8 mouse cellular contexts compared by ENCODE assay signal in the genomic region with DNA sequence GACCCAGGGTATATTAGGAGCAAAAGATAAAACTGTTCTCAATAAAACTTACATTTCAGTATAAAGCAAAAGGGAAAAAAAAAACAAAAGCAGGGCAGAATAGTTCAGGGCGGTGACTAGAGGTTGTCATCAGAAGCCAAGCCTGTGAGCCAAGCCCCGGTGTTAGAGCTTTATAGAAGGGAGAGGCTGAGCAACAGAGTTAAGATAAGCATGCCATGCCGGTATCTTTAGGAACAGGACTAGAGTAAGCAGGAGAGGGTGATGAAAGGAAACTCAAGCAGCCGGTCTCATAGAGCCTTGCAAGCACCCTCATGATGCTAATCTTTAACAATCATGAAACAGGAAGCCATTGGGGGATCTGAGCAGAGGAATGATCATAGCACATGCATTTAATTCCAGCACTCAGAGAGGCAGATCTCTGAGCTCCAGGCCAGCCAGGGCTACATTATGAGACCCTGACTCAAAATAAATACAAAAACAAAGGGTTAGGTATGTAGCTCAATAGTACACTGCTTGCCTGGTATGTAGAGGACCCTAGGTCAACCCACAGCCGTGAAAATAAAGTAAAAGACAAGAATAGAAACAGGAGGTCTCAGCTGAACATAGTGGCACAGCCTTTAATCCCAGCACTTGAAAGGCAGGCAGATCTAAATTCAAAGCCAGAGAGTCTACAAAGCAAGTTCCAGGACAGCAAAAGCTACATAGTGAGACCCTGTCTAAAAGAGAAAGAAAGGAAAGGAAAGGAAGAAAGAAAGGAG. TPM values are rescaled to one million over a fixed set of nuclear protein-coding genes. Genes with fewer than 3 reads are reported as not detected.
A peak's percentile ranks its signal among the peaks of the same experiment; 100 is the strongest.
DNase-seq lines count a peak whose midpoint lies in the region; ATAC-seq and TF ChIP-seq lines count a peak whose summit lies in the region.

No protein-coding gene starts in this region.

- H3K27me3 ChIP-seq in heart, embryonic 14.5 days (ENCODE audit: control insufficient read depth, insufficient read depth, low read length) = no peaks in the 10 kb centered on the region
- no peaks in the 10 kb centered on the region for H3K27me3 ChIP-seq in hindbrain, embryonic 11.5 days (ENCODE audit: control insufficient read depth, insufficient read depth, low read length)
- H3K27me3 ChIP-seq in midbrain, embryonic 10.5 days (ENCODE audit: low read depth, poor library complexity, severe bottlenecking) = no peaks in the 10 kb centered on the region

- 6% methylated on average over 5 of the region's 5 CpGs for WGBS in heart, embryonic 14.5 days
- 14% methylated on average over 5 of the region's 5 CpGs for WGBS in bone marrow, adult 2 months
- WGBS in hindbrain, embryonic 11.5 days = 61% methylated on average over 5 of the region's 5 CpGs
- WGBS in midbrain, embryonic 10.5 days = 66% methylated on average over 5 of the region's 5 CpGs

- H3K36me3 ChIP-seq in heart, embryonic 14.5 days (ENCODE audit: control insufficient read depth, insufficient read depth, low read length) = peaks cover 46% of the 10 kb centered on the region
- peaks cover 6% of the 10 kb centered on the region for H3K36me3 ChIP-seq in hindbrain, embryonic 11.5 days (ENCODE audit: control insufficient read depth, insufficient read depth, low read length)
- peaks cover 48% of the 10 kb centered on the region for H3K36me3 ChIP-seq in midbrain, embryonic 10.5 days

- intact Hi-C loops in heart, postnatal 36 days (cut with DNase I) = loop anchor here (1.0 to 5.0 kb wide), 2 partner anchors 19 to 800 kb away; a partner anchor contains a TSS

- no peaks in the 10 kb centered on the region for H3K9me3 ChIP-seq in heart, embryonic 14.5 days (ENCODE audit: control insufficient read depth, low read length)
- no peaks in the 10 kb centered on the region for H3K9me3 ChIP-seq in hindbrain, embryonic 11.5 days (ENCODE audit: control insufficient read depth, low read length)
- no peaks in the 10 kb centered on the region for H3K9me3 ChIP-seq in midbrain, embryonic 10.5 days (replicated peaks)

- no peak for TF ChIP-seq POLR2A in bone marrow, adult 2 months (IDR thresholded peaks at IDR 0.05; ENCODE audit: borderline replicate concordance, control insufficient read depth, low read depth, low read length)

- peak overlapping the region; percentile 91 for H3K9ac ChIP-seq in heart, embryonic 14.5 days (ENCODE audit: low read length)
- peak overlapping the region; percentile 76 for H3K9ac ChIP-seq in hindbrain, embryonic 11.5 days (ENCODE audit: low read depth, low read length)

- peaks cover 23 to 51% of the 10 kb centered on the region in 2 experiments for H3K4me1 ChIP-seq in heart, embryonic 14.5 days (ENCODE audit: control insufficient read depth in 2 of 2, insufficient read depth in 2 of 2, low read length in 2 of 2)
- H3K4me1 ChIP-seq in bone marrow, adult 2 months (ENCODE audit: control insufficient read depth, insufficient read depth, low read length) = no peaks in the 10 kb centered on the region; the same call in 1 of the 2 replicates
- peaks cover 10% of the 10 kb centered on the region for H3K4me1 ChIP-seq in hindbrain, embryonic 11.5 days (replicated peaks; ENCODE audit: control insufficient read depth, insufficient read depth, low read length)
- peaks cover 52% of the 10 kb centered on the region for H3K4me1 ChIP-seq in midbrain, embryonic 10.5 days

- peak overlapping the region; percentile 30 to 99; a peak in 3 of 4 replicates for H3K27ac ChIP-seq in heart, embryonic 14.5 days (replicated peaks in 1 of 2; ENCODE audit: control insufficient read depth in 1 of 2, insufficient read depth in 1 of 2, low read depth in 2 of 2, low read length in 2 of 2)
- H3K27ac ChIP-seq in bone marrow, adult 2 months (ENCODE audit: control insufficient read depth, insufficient read depth, low read depth, low read length, poor library complexity) = peak overlapping the region; percentile 17; the same call in 1 of the 2 replicates
- H3K27ac ChIP-seq in hindbrain, embryonic 11.5 days (ENCODE audit: low read depth, low read length) = 0 out of 2 replicates have a peak overlapping the region, but pooled peaks have one; percentile 99
- H3K27ac ChIP-seq in midbrain, embryonic 10.5 days (replicated peaks) = peak overlapping the region; percentile 97

- H3K4me3 ChIP-seq in heart, embryonic 14.5 days (ENCODE audit: control insufficient read depth in 1 of 2, insufficient read depth in 1 of 2, low read depth in 1 of 2, low read length in 2 of 2) = peak overlapping the region; percentile 83 to 86
- H3K4me3 ChIP-seq in bone marrow, adult 2 months (replicated peaks; ENCODE audit: control insufficient read depth, low read depth, low read length) = peak overlapping the region; percentile 45
- H3K4me3 ChIP-seq in hindbrain, embryonic 11.5 days (ENCODE audit: low read depth, low read length) = peak overlapping the region; percentile 58
- peak overlapping the region; percentile 65 for H3K4me3 ChIP-seq in midbrain, embryonic 10.5 days

- no peak for ATAC-seq in heart, embryonic 14.5 days (ENCODE audit: insufficient number of reproducible peaks, insufficient read depth, low FRiP score, low read depth)
- ATAC-seq in hindbrain, embryonic 11.5 days (ENCODE audit: low FRiP score) = no peak

- DNase-seq in heart, postnatal 36 days = no peak
- no peak for DNase-seq in hindbrain, embryonic 11.5 days (ENCODE audit: low spot score)
- DNase-seq in midbrain, embryonic 10.5 days (ENCODE audit: low spot score) = no peak
- no peak for DNase-seq in embryo, embryonic 9.5 days (ENCODE audit: extremely low spot score)
- DNase-seq in adrenal gland, adult 18-20 months (ENCODE audit: low spot score in 2 of 2) = no peak
- no peak for DNase-seq in urinary bladder, adult 2 months (ENCODE audit: low spot score)

- H3K4me2 ChIP-seq in heart, embryonic 14.5 days (ENCODE audit: low read length) = peak overlapping the region; percentile 98
- H3K4me2 ChIP-seq in hindbrain, embryonic 11.5 days (replicated peaks; ENCODE audit: low read depth, low read length) = peak overlapping the region; percentile 85

- no peak for TF ChIP-seq CTCF in bone marrow, adult 2 months (IDR thresholded peaks at IDR 0.05; ENCODE audit: control insufficient read depth, insufficient read depth, low read length)

RNA-seq across cellular contexts. Expression of a gene that starts 3.2 kb away (rescaled TPM):
- 13.8 and 16.1 TPM in 2 replicates for polyA plus RNA-seq in heart, embryonic 14.5 days (2014; fragmentation: Nextera tagmentation; extraction: Ambion mirVana)
- 10 to 100 TPM; 22.0 to 24.2 TPM for total RNA-seq in heart, postnatal 36 days (2021)
- 75.9 and 131 TPM in 2 replicates for polyA plus RNA-seq in bone marrow, adult 2 months (2011; ENCODE audit: insufficient read depth, insufficient read length, low replicate concordance, missing spikeins)
- polyA plus RNA-seq in hindbrain, embryonic 11.5 days (2014; fragmentation: Nextera tagmentation; extraction: Ambion mirVana) = 14.2 and 17.5 TPM in 2 replicates
- 11.9 and 13.0 TPM in 2 replicates for polyA plus RNA-seq in midbrain, embryonic 10.5 days (2016; fragmentation: Nextera tagmentation; extraction: Ambion mirVana)
- 10 to 100 TPM; 38.9 to 45.4 TPM for total RNA-seq in adrenal gland, adult 18-20 months (2021)
- polyA plus RNA-seq in urinary bladder, adult 2 months (2012; rRNA removed) = 19.8 and 42.1 TPM in 2 replicates

RNA-seq across cellular contexts. Expression of a gene that starts 19.5 kb away (rescaled TPM):
- polyA plus RNA-seq in heart, embryonic 14.5 days (2014; fragmentation: Nextera tagmentation; extraction: Ambion mirVana) = 76.1 and 76.2 TPM in 2 replicates
- total RNA-seq in heart, postnatal 36 days (2021) = 10 to 100 TPM; 41.0 to 46.4 TPM
- polyA plus RNA-seq in bone marrow, adult 2 months (2011; ENCODE audit: insufficient read depth, insufficient read length, low replicate concordance, missing spikeins) = 41.6 and 85.0 TPM in 2 replicates
- 173 and 179 TPM in 2 replicates for polyA plus RNA-seq in hindbrain, embryonic 11.5 days (2014; fragmentation: Nextera tagmentation; extraction: Ambion mirVana)
- polyA plus RNA-seq in midbrain, embryonic 10.5 days (2016; fragmentation: Nextera tagmentation; extraction: Ambion mirVana) = 180 and 187 TPM in 2 replicates
- 10 to 100 TPM; 80.9 to 98.6 TPM for total RNA-seq in adrenal gland, adult 18-20 months (2021)
- 44.7 and 47.7 TPM in 2 replicates for polyA plus RNA-seq in urinary bladder, adult 2 months (2012; rRNA removed)

RNA-seq across cellular contexts. Expression of a gene that starts 25.9 kb away (rescaled TPM):
- polyA plus RNA-seq in heart, embryonic 14.5 days (2014; fragmentation: Nextera tagmentation; extraction: Ambion mirVana) = 126 and 137 TPM in 2 replicates
- total RNA-seq in heart, postnatal 36 days (2021) = 100 to 1,000 TPM; 144 to 154 TPM
- 68.6 and 115 TPM in 2 replicates for polyA plus RNA-seq in bone marrow, adult 2 months (2011; ENCODE audit: insufficient read depth, insufficient read length, low replicate concordance, missing spikeins)
- 210 and 214 TPM in 2 replicates for polyA plus RNA-seq in hindbrain, embryonic 11.5 days (2014; fragmentation: Nextera tagmentation; extraction: Ambion mirVana)
- polyA plus RNA-seq in midbrain, embryonic 10.5 days (2016; fragmentation: Nextera tagmentation; extraction: Ambion mirVana) = 212 and 239 TPM in 2 replicates
- 100 to 1,000 TPM; 143 to 159 TPM for total RNA-seq in adrenal gland, adult 18-20 months (2021)
- 173 and 201 TPM in 2 replicates for polyA plus RNA-seq in urinary bladder, adult 2 months (2012; rRNA removed)

RNA-seq across cellular contexts. Expression of a gene that starts 28.9 kb away (rescaled TPM):
- 0.42 and 1.2 TPM in 2 replicates for polyA plus RNA-seq in heart, embryonic 14.5 days (2014; fragmentation: Nextera tagmentation; extraction: Ambion mirVana)
- total RNA-seq in heart, postnatal 36 days (2021) = under 1 TPM; 0.41 to 0.92 TPM
- polyA plus RNA-seq in bone marrow, adult 2 months (2011; ENCODE audit: insufficient read depth, insufficient read length, low replicate concordance, missing spikeins) = 1.7 and 2.3 TPM in 2 replicates
- 41.4 and 42.2 TPM in 2 replicates for polyA plus RNA-seq in hindbrain, embryonic 11.5 days (2014; fragmentation: Nextera tagmentation; extraction: Ambion mirVana)
- polyA plus RNA-seq in midbrain, embryonic 10.5 days (2016; fragmentation: Nextera tagmentation; extraction: Ambion mirVana) = 14.9 and 29.4 TPM in 2 replicates
- total RNA-seq in adrenal gland, adult 18-20 months (2021) = 1 to 10 TPM; 5.4 to 8.0 TPM
- 5.9 and 6.6 TPM in 2 replicates for polyA plus RNA-seq in urinary bladder, adult 2 months (2012; rRNA removed)

RNA-seq across cellular contexts. Expression of a gene that starts 29.7 kb away (rescaled TPM):
- polyA plus RNA-seq in heart, embryonic 14.5 days (2014; fragmentation: Nextera tagmentation; extraction: Ambion mirVana) = 1.3 and 2.4 TPM in 2 replicates
- 1 to 10 TPM; 3.1 to 3.6 TPM for total RNA-seq in heart, postnatal 36 days (2021)
- 30.1 and 77.2 TPM in 2 replicates for polyA plus RNA-seq in bone marrow, adult 2 months (2011; ENCODE audit: insufficient read depth, insufficient read length, low replicate concordance, missing spikeins)
- polyA plus RNA-seq in hindbrain, embryonic 11.5 days (2014; fragmentation: Nextera tagmentation; extraction: Ambion mirVana) = 1.1 and 2.2 TPM in 2 replicates
- 1.1 and 1.3 TPM in 2 replicates for polyA plus RNA-seq in midbrain, embryonic 10.5 days (2016; fragmentation: Nextera tagmentation; extraction: Ambion mirVana)
- total RNA-seq in adrenal gland, adult 18-20 months (2021) = 1 to 10 TPM; 1.7 to 2.9 TPM
- 6.7 and 8.4 TPM in 2 replicates for polyA plus RNA-seq in urinary bladder, adult 2 months (2012; rRNA removed)

Comparison
In these comparisons a context has a peak if more than half of its experiments do, and no peak if none do; other contexts are left out.
1. H3K27ac ChIP-seq: peak in every context shown above with its lines; median percentile 99 in hindbrain, embryonic 11.5 days; 97 in midbrain, embryonic 10.5 days; 64 in heart, embryonic 14.5 days; 17 in bone marrow, adult 2 months.